Mouse (Mus musculus) T-helper 1 cell (primary cell): ENCODE data around the gene Ciz1.
"Not testable (repeated sequence)": the region's sequence is repeated elsewhere in the genome, so short reads cannot be mapped to it uniquely, and the experiment has no call there.

Experiments
- in situ Hi-C: fragments of 300-600 bp; cut with MboI, MseI; formaldehyde crosslinking; loops from one replicate; pipeline ENCODE4 v1.15.1; 2025; ENCODE audit warnings: high pct_unique_total_duplicates

Gene Ciz1

GRCm38 (mm10) chr2:32347019-32347418, 5.1 kb upstream of the Ciz1 start:
- in situ Hi-C loops = no loop called here

- in situ Hi-C loops = no loop called here
These were observed 3.8 kb upstream of the Ciz1 start for GRCm38 (mm10) chr2:32348311-32348710.

DNA sequence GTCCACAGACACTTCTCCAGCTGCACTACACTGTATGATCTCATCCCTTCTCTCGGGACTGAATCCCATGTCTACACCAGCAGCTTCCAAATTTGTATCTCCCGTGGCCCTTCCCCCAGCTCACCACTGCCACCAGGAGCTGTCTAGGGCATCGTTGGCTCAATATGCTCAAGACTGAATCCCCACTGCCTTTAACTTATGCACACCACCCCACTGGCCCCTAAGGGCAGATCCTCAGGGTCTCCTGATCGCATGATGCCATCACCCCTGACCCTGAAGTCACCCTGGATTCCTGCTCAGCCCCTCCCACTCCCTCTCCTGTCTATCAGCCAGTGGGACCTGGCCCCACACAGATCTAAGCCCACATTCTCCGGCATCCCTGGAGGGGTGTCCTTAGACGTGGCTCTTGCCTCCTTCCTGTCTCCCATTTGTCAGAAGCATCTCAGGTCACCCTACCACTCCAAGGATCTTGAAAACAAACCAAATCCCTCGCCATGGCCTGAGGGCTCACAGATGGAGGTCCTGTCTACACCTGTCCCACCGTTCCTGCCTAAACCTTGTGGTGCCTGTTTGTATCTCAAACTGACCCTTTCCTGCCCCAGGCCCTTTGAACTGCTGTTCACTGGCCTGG, 2.4 kb upstream of the Ciz1 start:
- in situ Hi-C loops = no loop called here

- in situ Hi-C loops = no loop called here
These were observed 1.6 kb upstream of the Ciz1 start for GRCm38 (mm10) chr2:32350471-32351051.

DNA sequence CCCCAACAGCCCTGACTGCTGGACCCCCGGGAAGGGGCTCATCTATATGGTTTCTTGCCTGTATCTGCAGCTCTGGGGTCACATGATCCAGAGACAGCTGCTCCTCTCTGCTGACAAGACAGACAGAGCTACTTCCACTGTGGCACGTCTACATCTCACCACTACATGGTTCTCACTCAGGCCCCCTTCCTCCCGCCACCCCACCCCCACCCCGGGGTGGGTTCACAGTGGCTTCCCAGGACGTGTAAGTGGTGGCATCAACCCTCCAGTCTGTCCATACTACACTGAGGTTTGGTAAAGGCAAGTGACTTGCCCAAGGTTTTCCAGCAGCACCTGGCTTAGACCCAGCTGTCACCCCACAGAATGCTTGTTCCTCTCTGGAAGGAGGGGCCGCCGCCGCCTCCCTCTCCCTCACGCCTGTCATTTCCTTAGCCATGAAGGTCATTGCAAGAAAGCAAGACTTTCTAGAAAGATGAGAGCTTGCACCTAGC, 611 bp upstream of the Ciz1 start:
- in situ Hi-C loops = no loop called here

- in situ Hi-C loops = no loop called here
These were observed 948 bp downstream of the Ciz1 start, which contains the start of gene Dnm1 for GRCm38 (mm10) chr2:32353007-32353542. Dnm1 (minus strand) TSS chr2:32353338.

GRCm38 (mm10) chr2:32353836-32354235, 1.7 kb downstream of the Ciz1 start:
- in situ Hi-C loops = no loop called here

DNA sequence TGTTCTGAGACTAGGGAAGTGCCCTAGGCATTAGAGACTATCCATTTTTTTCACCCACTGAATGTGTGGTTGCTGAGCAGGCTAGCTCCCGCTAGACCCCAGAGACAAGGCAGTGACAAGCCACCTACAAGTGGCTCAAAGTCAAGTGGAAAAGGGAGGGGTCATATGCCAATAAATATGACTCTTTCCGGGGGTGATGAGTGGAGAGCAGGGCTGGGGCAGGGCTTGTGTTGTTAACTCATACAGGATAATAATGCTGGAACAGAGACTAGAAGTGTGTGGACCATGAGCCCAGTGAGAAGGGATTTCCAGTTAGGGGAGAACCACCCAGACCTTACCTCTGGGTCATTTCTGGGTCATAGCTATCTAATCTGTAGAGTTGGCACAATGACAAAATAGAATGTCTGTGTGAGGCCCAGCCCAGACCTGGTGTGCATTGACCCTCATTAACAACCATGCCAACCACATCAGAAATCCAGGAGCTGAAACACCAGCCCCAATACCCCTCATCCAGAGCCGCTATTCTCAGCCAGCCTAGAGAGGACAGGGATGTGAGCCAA, 2.3 kb downstream of the Ciz1 start:
- in situ Hi-C loops = no loop called here

DNA sequence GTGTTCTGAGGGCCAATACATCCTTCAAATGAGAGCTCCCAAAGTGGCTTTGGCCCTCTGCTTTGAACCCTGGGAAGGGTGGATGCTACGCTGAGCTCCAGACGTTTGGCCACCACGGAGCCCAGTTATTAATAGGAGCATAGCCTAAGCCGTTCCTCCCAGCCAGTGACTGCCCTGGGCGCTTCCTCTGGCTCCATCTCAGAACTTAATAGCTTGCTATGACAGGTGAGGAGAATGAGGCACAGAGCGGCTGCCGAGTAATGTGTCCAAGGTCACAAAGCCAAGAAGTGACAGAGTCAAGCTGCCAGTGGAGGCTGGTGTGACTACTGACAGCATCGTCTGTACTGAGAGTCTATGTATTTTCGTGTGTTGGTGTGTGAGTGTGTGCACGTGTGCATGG, 4.1 kb downstream of the Ciz1 start:
- in situ Hi-C loops = no loop called here

GRCm38 (mm10) chr2:32357710-32358109, 5.6 kb downstream of the Ciz1 start:
- in situ Hi-C loops = no loop called here

DNA sequence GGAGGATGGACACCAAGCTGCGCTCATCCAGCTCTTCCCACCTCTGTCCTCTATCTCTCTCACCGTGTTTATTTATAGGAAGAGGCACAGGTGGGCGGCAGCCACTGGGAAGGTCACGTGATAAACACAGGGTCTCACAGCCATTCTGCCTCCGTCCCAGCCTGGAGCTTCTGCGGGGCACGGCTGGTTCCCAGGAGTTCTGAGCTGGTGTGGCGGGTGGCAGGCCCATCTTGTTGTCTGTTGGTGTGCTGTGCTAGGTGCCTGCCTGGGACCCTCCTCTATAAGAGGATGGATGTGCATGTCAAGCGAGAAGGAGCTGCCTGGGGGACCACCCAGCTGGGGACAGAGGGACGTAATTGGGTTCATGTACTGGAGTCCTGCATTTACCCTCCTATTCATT, 6.3 kb downstream of the Ciz1 start:
- in situ Hi-C loops = no loop called here

GRCm38 (mm10) chr2:32360741-32361140, 8.6 kb downstream of the Ciz1 start:
- in situ Hi-C loops = no loop called here

GRCm38 (mm10) chr2:32361437-32361836, 9.3 kb downstream of the Ciz1 start:
- in situ Hi-C loops = no loop called here

- in situ Hi-C loops = not testable (repeated sequence)
These were observed 10.1 kb downstream of the Ciz1 start for GRCm38 (mm10) chr2:32362274-32362673.

DNA sequence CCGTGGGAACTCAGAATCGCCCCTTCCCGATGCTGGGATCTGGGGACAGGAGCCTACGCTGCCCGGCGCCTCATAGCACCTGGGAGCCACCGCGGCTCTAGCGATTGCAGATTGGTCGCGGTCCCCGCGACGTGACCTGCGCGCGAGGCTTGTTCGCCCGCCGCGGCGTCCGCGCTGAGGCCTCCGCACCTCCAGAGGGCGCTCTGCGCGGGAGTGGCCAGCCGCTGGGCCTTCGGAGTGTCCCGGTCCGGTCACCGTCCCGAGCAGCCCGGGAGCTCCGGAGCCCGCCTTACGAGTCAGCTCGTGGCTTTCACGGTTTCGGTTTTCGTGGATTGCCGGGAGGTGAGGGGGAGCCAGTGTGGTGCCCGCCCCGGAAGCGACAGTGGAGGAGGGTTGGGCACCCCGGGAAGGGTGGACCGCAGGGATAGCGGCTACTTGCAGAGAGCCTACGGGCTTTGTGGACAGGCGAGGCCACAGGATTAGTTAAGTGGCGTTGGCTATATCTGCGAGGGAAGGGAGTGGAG, 10.8 kb downstream of the Ciz1 start:
- in situ Hi-C loops = no loop called here

DNA sequence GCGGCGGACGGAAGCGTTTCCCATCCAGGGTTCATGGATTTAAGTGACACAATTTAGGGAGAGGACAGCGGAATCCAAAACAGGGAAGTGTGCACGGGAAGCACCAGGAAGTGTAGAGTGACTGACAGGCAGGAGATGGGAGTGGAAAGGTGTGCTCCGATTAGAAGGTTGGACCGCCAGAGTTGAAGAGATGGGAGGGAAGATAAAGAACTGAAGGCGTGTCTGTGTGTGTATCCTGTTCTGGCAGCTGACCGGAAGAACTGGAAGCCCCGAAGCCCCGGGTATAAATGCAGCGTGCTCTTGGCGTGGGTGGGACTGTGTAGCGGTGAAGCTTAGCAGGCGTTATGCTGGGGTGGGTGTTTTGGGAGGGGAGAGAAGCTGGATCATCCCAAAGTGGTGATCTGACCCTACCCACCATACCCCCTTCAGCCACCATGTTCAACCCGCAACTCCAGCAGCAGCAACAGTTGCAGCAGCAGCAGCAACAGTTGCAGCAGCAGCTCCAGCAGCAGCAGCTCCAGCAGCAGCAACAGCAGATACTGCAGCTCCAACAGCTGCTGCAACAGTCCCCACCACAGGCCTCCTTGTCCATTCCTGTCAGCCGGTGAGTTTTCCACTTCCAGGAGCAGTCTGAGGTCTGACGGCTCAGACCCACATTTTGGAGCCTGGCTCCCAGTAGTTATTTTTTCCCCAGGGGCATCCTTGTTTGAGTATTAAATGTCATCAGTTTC, 11.4 kb downstream of the Ciz1 start:
- in situ Hi-C loops = no loop called here

DNA sequence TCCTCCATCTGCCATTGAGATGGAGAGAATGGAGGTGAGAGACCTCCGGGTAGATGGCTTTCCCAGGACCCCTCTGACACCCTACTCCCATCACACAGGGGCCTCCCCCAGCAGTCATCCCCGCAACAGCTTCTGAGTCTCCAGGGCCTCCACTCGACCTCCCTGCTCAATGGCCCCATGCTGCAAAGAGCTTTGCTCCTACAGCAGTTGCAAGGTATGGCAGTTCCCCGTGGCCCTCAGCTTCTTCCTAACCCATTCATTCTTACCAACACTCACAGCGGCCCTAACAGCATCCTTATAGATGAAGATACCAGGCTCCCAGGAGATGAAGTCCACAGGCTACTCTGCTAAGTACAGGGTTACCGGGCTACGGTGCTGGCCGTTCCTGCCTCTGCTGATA, 12.0 kb downstream of the Ciz1 start:
- in situ Hi-C loops = no loop called here

DNA sequence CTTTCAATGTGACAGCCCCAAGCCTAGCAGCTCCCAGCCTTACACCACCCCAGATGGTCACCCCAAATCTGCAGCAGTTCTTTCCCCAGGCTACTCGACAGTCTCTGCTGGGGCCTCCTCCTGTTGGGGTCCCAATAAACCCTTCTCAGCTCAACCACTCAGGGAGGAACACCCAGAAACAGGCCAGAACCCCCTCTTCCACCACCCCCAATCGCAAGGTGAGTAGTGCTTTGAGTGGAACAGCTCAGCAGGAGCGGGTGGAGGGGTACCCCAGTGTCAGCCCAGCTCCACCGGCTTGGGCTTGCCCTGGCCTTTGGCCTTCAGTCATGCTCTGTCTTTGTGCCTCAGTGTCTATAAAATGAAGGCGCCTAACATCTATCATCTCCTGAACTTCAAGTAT, 15.2 kb downstream of the Ciz1 start:
- in situ Hi-C loops = no loop called here

GRCm38 (mm10) chr2:32374191-32374590, 22.1 kb downstream of the Ciz1 start:
- in situ Hi-C loops = no loop called here

DNA sequence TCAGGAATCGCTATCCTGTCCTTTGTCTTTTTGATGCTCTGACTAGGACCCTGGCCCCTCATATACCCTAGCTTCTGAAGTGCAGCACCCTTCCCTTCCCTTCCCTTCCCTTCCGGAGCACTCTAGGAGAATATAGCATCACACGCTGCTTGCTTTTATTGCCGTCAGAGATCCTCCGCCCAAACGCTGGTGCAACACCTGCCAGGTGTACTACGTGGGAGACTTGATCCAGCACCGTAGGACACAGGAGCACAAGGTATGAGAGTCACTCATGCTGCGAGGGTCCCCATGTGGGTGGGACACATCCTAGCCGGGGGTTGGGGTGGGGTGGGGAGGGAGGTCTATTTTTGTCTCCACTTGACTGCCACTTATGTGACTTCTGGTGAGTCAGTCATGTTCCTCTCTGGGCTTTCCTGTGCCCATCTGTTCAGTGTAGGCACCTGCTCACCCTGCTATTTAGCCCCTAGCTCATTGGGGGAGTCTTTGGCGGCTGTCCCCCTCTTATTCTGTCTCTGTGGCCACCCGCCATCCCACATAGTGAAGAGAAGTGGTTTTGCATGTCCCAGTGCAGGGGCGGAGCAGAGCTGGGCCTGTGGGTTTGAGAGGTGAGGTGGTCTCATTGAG, 23.3 kb downstream of the Ciz1 start:
- in situ Hi-C loops = no loop called here

DNA sequence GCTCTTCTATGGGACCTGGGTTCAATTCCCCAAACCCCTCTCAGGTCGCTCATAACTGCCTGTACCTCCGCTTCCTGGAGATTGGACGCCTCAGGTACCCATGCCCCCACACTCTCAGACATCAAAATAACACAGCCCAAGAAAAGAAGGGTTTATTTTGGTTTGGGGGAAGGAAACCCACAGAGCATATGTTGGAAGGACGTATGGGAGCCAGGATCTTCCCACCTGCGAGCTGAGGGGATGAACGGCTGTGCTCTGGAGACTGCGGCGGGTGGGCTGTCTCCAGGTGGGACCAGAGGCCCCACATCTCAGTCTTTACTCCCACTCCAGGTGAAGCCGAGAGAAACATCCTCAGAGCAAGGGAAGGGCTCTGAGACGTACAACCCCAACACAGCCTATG, 24.8 kb downstream of the Ciz1 start:
- in situ Hi-C loops = no loop called here
